Mouse (Mus musculus) C2C12 (cell line): ENCODE measurements at regions not wholly inside any gene's neighbourhood (a gene's known extent, or its start where the extent isn't known, plus 50 kb on each side); places are given as distances from the start of the nearest gene placed in this dataset.

Experiments
- H3K27me3 ChIP-seq: one replicate; pipeline ENCODE4 v1.6.1; 2011; ENCODE audit not compliant: control insufficient read depth, insufficient read depth, insufficient read length
- H3K36me3 ChIP-seq: one replicate; pipeline ENCODE4 v1.6.1; 2011; ENCODE audit not compliant: control insufficient read depth, insufficient read depth
- H3K4me3 ChIP-seq: one replicate; pipeline ENCODE4 v1.5.1; 2011; ENCODE audit warnings: mild to moderate bottlenecking, control low read depth; ENCODE audit not compliant: poor library complexity, insufficient read depth, severe bottlenecking
- H3K79me2 ChIP-seq: one replicate; pipeline ENCODE4 v1.6.1; 2011; ENCODE audit not compliant: control insufficient read depth, insufficient read depth
- H3K79me3 ChIP-seq: one replicate; pipeline ENCODE4 v1.6.1; 2011; ENCODE audit warnings: low read depth, control low read depth
- H3ac ChIP-seq: one replicate; pipeline ENCODE3; 2011; ENCODE audit warnings: low read depth; ENCODE audit not compliant: control insufficient read depth, insufficient read length
- CEBPB ChIP-seq: IDR thresholded peaks from one replicate; pipeline ENCODE4 v1.6.1; 2011; ENCODE audit warnings: low read depth, mild to moderate bottlenecking, control low read depth, moderate library complexity
- CTCF ChIP-seq: IDR thresholded peaks from one replicate; pipeline ENCODE4 v1.5.1; 2011; ENCODE audit not compliant: control insufficient read depth, insufficient read depth, insufficient read length
- FOSL1 ChIP-seq: IDR thresholded peaks from one replicate; pipeline ENCODE4 v1.8.0; 2011; ENCODE audit warnings: mild to moderate bottlenecking, low read length; ENCODE audit not compliant: poor library complexity, insufficient read depth, severe bottlenecking
- MAX ChIP-seq: IDR thresholded peaks from one replicate; pipeline ENCODE4 v1.6.1; 2011; ENCODE audit warnings: mild to moderate bottlenecking, control low read depth
- MYOD1 ChIP-seq: IDR thresholded peaks from one replicate; pipeline ENCODE4 v1.6.1; 2011; ENCODE audit warnings: low read depth; ENCODE audit not compliant: control insufficient read depth, insufficient read length
- MYOG ChIP-seq: IDR thresholded peaks from one replicate; pipeline ENCODE4 v1.6.1; 2011; ENCODE audit not compliant: control insufficient read depth, insufficient read length; ENCODE audit errors: extremely low read depth
- USF1 ChIP-seq: IDR thresholded peaks from one replicate; pipeline ENCODE4 v1.6.1; 2011; ENCODE audit warnings: low read depth, mild to moderate bottlenecking, control low read depth, moderate library complexity

GRCm38 (mm10) chr2:146626531-146626930 is 114.4 kb upstream of the Ralgapa2 start:
- Histone ChIP-seq H3K27me3 (peaks cover 8% of the 10 kb centered on the region), H3ac (no peak overlapping the region), H3K79me3 (no peaks in the 10 kb centered on the region), H3K36me3 (no peaks in the 10 kb centered on the region), H3K79me2 (no peaks in the 10 kb centered on the region), H3K4me3 (no peak overlapping the region)
- TF ChIP-seq MAX, result no peak
- TF ChIP-seq MYOD1, result no peak
- TF ChIP-seq CTCF, result no peak
- TF ChIP-seq FOSL1, result no peak
- TF ChIP-seq CEBPB, result no peak
- TF ChIP-seq MYOG, result no peak
- TF ChIP-seq USF1, result no peak

- Histone ChIP-seq H3ac (no peak overlapping the region), H3K27me3 (peaks cover 7% of the 10 kb centered on the region), H3K36me3 (no peaks in the 10 kb centered on the region), H3K79me3 (no peaks in the 10 kb centered on the region), H3K4me3 (no peak overlapping the region), H3K79me2 (no peaks in the 10 kb centered on the region)
- TF ChIP-seq MYOG (no peak), MAX (no peak), MYOD1 (no peak), USF1 (no peak), FOSL1 (no peak), CEBPB (no peak), CTCF (no peak)
Measured at GRCm38 (mm10) chr2:146630179-146630578, 118.0 kb upstream of the Ralgapa2 start.

- Histone ChIP-seq H3ac (no peak overlapping the region), H3K4me3 (no peak overlapping the region), H3K36me3 (no peaks in the 10 kb centered on the region), H3K27me3 (peaks cover 5% of the 10 kb centered on the region), H3K79me2 (no peaks in the 10 kb centered on the region), H3K79me3 (no peaks in the 10 kb centered on the region)
- TF ChIP-seq CEBPB (no peak), MAX (no peak), USF1 (no peak), CTCF (no peak), FOSL1 (no peak), MYOD1 (no peak), MYOG (no peak)
Measured at GRCm38 (mm10) chr2:146631098-146631497, 119.0 kb upstream of the Ralgapa2 start.

GRCm38 (mm10) chr2:146633329-146634070 is 121.4 kb upstream of the Ralgapa2 start:
- H3ac ChIP-seq, result no peak overlapping the region
- no peak for TF ChIP-seq CEBPB
- no peaks in the 10 kb centered on the region for H3K79me3 ChIP-seq
- no peaks in the 10 kb centered on the region for H3K36me3 ChIP-seq
- no peaks in the 10 kb centered on the region for H3K79me2 ChIP-seq
- no peak overlapping the region for H3K4me3 ChIP-seq
- peaks cover 5% of the 10 kb centered on the region for H3K27me3 ChIP-seq

- H3K79me2 ChIP-seq, result no peaks in the 10 kb centered on the region
- no peak overlapping the region for H3ac ChIP-seq
- H3K79me3 ChIP-seq, result no peaks in the 10 kb centered on the region
- H3K4me3 ChIP-seq, result no peak overlapping the region
- H3K27me3 ChIP-seq, result no peaks in the 10 kb centered on the region
- H3K36me3 ChIP-seq, result no peaks in the 10 kb centered on the region
- TF ChIP-seq USF1 (no peak), CEBPB (no peak), MYOG (no peak), FOSL1 (no peak), MYOD1 (no peak), MAX (no peak), CTCF (no peak)
Measured at GRCm38 (mm10) chr2:146637573-146637972, 125.4 kb upstream of the Ralgapa2 start.

- no peaks in the 10 kb centered on the region for H3K27me3 ChIP-seq
- TF ChIP-seq MYOG (no peak), MYOD1 (no peak), FOSL1 (no peak), MAX (no peak), CEBPB (no peak), USF1 (no peak), CTCF (no peak)
- no peaks in the 10 kb centered on the region for H3K79me3 ChIP-seq
- no peak overlapping the region for H3ac ChIP-seq
- H3K4me3 ChIP-seq, result no peak overlapping the region
- no peaks in the 10 kb centered on the region for H3K79me2 ChIP-seq
- H3K36me3 ChIP-seq, result no peaks in the 10 kb centered on the region
Measured at GRCm38 (mm10) chr2:146646237-146646972, 134.3 kb upstream of the Ralgapa2 start.
